Mouse (Mus musculus) midbrain, postnatal 0 days (tissue): ENCODE data around the gene Adam22. TPM values are rescaled to one million over a fixed set of nuclear protein-coding genes. Genes with fewer than 3 reads are reported as not detected.
A peak's percentile ranks its signal among the peaks of the same experiment; 100 is the strongest.

Source experiments
- ATAC-seq: fragments of 200-750 bp; cut with Nextera tagmentation; 2 replicates; pipeline ENCODE4 v1.8.0; 2017; ENCODE audit warnings: moderate number of reproducible peaks, mild to moderate bottlenecking, moderate TSS enrichment, moderate library complexity; ENCODE audit not compliant: low FRiP score
- DNase-seq: peaks from one replicate; pipeline ENCODE4 v3.0.0-alpha.2; 2015; ENCODE audit warnings: low spot score
- H3K27ac ChIP-seq: fragments of 300-500 bp; sonication (generic); 2 replicates; pipeline ENCODE4 v1.5.1; 2014; ENCODE audit warnings: low read depth, mild to moderate bottlenecking, low read length, mixed read lengths
- H3K27me3 ChIP-seq: fragments of 300-500 bp; sonication (generic); 2 replicates; pipeline ENCODE4 v1.6.1; 2014; ENCODE audit warnings: low read length, control low read depth, mixed read lengths; ENCODE audit not compliant: insufficient read depth
- H3K36me3 ChIP-seq: fragments of 300-500 bp; sonication (generic); 2 replicates; pipeline ENCODE4 v1.6.1; 2014; ENCODE audit warnings: low read length, control low read depth, mixed read lengths; ENCODE audit not compliant: insufficient read depth
- H3K4me1 ChIP-seq: fragments of 300-500 bp; sonication (generic); 2 replicates; pipeline ENCODE4 v1.6.1; 2014; ENCODE audit warnings: mild to moderate bottlenecking, control low read depth, antibody characterized with exemption, low read length, mixed read lengths; ENCODE audit not compliant: insufficient read depth
- H3K4me2 ChIP-seq: fragments of 300-500 bp; sonication (generic); 2 replicates; pipeline ENCODE4 v1.6.1; 2014; ENCODE audit warnings: low read depth, mild to moderate bottlenecking, low read length, mixed read lengths; ENCODE audit not compliant: poor library complexity, severe bottlenecking
- H3K4me3 ChIP-seq: fragments of 300-500 bp; sonication (generic); 2 replicates; pipeline ENCODE4 v1.5.1; 2014; ENCODE audit warnings: low read depth, mild to moderate bottlenecking, low read length, moderate library complexity
- H3K9ac ChIP-seq: fragments of 300-500 bp; sonication (generic); replicated peaks from 2 replicates; pipeline ENCODE4 v1.6.1; 2014; ENCODE audit warnings: mild to moderate bottlenecking, low read length, moderate library complexity, mixed read lengths; ENCODE audit not compliant: poor library complexity, severe bottlenecking
- H3K9me3 ChIP-seq: fragments of 300-500 bp; sonication (generic); 2 replicates; pipeline ENCODE4 v1.6.1; 2016; ENCODE audit warnings: low read length, control low read depth
- CTCF ChIP-seq: IDR thresholded peaks from 2 replicates; pipeline ENCODE4 v1.5.1; 2016; ENCODE audit warnings: antibody characterized with exemption, mild to moderate bottlenecking
- WGBS: fragments of 180-500 bp; shearing (Covaris S2); extraction: QIAGEN DNeasy Blood & Tissue Kit; methylation state at CpG from one replicate; pipeline ENCODE4 v1.1.7; 2014; 5-methylcytosine and 5-hydroxymethylcytosine counted together
- polyA plus RNA-seq: library from polyadenylated mRNA; unstranded; fragments of >200 nt; fragmentation: Nextera tagmentation; extraction: Ambion mirVana; gene quantifications from 2 replicates; pipeline ENCODE4 v1.2.1, GENCODE M21; 2015
- total RNA-seq: library from RNA; depleted of rRNA; stranded (reverse); fragments of >200 nt; gene quantifications from 2 replicates; pipeline ENCODE4 v1.2.3, GENCODE M21; 2014

The Adam22 gene
- total and polyA plus RNA-seq, 2 experiments from 2014 or later: 47.9 to 92.6 TPM

DNA sequence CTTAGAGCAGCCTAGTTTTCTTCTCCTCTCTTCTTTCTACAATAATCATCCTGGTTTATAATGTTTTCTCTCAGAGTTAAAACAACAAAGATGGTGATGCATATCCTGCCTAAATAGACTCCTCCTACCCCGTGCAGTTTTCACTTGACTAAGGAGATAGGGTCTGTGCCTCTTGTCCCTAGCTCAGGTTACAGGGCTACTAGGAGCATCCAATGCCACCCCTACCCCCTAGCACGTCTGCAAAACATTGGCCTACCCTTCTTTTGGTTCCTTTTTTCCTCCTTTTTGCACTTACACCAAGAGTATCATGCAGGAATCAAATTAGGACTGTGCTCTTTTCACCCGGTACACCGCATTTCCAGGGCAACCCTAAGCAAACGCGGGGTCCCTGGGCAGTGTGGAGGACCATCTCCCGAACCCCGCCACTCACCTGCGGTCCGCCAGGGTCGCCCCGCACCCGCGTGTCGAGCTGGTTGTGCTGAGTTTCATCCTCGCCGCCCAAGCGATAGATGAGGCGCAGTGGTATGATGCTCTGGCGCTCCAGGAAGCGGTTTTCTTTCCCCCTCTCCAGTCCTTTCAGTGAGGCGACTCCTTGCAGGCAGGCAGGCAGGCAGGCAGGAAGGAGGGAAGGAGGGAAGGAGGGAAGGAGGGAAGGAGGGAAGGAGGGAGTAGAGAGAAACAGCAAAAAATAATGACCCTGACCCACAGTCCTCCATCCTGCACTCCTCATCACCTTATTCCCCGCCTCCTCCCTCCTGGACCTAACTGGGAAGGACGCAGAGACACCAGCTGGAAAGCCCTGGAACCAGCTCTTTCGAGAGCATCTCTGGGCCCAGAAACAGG is 968 bp downstream of the Adam22 start:
- no peak for TF ChIP-seq CTCF
- H3K9ac ChIP-seq: peak overlapping the region; percentile 94
- 2% methylated on average over 24 of the region's 25 CpGs for WGBS

DNA sequence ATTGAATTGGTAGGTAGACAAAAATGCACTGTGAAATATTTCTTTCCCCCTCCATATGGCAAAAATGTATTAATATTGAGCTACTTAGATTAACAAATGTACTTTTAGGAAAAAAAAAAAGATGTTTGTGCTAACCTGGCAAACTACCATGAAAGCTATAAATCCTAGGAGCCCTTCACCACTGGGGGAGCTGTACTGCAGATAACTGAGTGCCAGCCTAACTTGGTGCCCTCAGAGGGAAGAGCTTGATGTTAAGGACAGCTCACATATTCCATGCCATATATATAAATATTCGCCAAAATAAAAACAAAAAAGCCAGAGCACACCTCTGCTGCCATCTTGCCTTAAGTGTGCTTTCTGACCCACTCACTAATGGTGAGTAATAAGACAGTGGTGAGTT is 5.6 kb downstream of the Adam22 start:
- Histone ChIP-seq H3K27me3 (no peaks in the 10 kb centered on the region), H3K9ac (no peak overlapping the region), H3K9me3 (no peaks in the 10 kb centered on the region), H3K4me3 (no peak overlapping the region), H3K36me3 (no peaks in the 10 kb centered on the region), H3K27ac (no peak overlapping the region), H3K4me1 (0 out of 2 replicates have a peak, but pooled peaks cover 3% of the 10 kb centered on the region), H3K4me2 (no peak overlapping the region)
- TF ChIP-seq CTCF: peak; percentile 72
- DNase-seq (peak; percentile 67), ATAC-seq (no peak)
- 67% methylated on average over 1 of the region's 1 CpGs for WGBS

More for the DNA sequence above, 968 bp downstream of the Adam22 start:
- DNase-seq: peak; percentile 53
- 0 out of 2 replicates have a peak, but pooled peaks cover 3% of the 10 kb centered on the region for H3K4me1 ChIP-seq
- H3K4me2 ChIP-seq: peak overlapping the region; percentile 73
- no peaks in the 10 kb centered on the region for H3K36me3 ChIP-seq
- no peaks in the 10 kb centered on the region for H3K9me3 ChIP-seq
- peak overlapping the region; percentile 86 for H3K27ac ChIP-seq
- ATAC-seq: peak; percentile 47
- peak overlapping the region; percentile 89 for H3K4me3 ChIP-seq
- H3K27me3 ChIP-seq: no peaks in the 10 kb centered on the region

DNA sequence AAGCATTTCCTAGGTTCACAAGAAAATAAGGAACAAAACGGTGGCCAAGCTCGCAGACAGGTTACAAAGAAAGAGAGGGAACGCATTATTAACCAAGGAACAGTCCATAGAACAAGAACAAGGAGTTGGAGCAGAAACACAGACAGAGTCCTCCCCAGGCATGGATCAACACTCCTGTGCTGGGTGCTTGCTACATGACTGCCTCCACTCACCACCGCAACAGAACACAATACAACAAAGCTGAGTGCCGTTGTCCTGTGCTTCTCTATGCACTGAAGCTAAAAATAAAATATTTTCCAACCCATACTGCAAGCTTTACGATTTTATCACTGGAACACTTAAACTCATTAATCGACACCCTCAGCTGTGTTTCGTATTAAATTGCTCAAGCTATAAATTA is 10.3 kb downstream of the Adam22 start:
- Histone ChIP-seq H3K4me1 (no peaks in the 10 kb centered on the region), H3K4me3 (no peak overlapping the region), H3K9me3 (no peaks in the 10 kb centered on the region), H3K9ac (no peak overlapping the region), H3K27ac (no peak overlapping the region), H3K36me3 (no peaks in the 10 kb centered on the region), H3K27me3 (no peaks in the 10 kb centered on the region), H3K4me2 (no peak overlapping the region)
- TF ChIP-seq CTCF: no peak
- WGBS: 76% methylated on average over 8 of the region's 8 CpGs
- ATAC-seq (no peak), DNase-seq (no peak)

DNA sequence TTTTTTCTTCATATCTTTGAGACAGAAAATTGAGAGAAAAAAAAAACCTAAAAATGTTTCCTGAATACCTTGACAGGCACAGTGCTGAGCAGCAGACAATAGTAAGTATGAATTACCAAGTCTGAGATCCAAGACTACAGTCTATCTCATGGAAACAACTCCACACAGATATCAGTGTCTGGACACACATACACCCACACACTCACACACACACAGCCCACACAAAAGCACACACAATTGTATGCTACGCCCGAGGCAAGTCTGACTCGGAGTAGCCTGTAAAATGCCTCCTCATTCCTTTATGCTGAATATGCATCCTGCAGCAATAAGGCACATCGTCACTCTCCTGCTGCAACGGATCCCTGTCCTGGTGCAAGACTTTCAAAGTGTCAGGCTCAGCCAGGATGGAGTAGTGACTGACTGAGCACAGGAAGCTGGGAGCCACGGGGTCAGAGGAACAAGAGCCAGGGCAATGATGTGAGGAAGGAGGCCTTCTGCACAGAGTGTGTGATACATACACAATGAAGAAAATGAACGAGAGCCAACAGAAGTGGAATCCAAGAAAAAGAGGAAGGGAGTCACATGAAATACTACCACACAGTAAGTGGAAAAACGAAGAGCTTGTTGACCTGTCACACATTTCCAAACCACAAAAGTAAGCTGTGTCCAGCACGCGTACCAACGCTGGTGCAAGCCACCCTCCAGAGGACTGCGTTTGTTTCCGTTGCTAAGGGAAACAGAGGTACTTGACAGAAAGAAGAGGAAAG is 10.9 kb downstream of the Adam22 start:
- WGBS: 46% methylated on average over 13 of the region's 13 CpGs
- Histone ChIP-seq H3K4me1 (no peaks in the 10 kb centered on the region), H3K9ac (no peak overlapping the region), H3K9me3 (no peaks in the 10 kb centered on the region), H3K36me3 (no peaks in the 10 kb centered on the region), H3K27ac (no peak overlapping the region), H3K4me3 (no peak overlapping the region), H3K4me2 (no peak overlapping the region), H3K27me3 (no peaks in the 10 kb centered on the region)
- ATAC-seq: no peak
- no peak for TF ChIP-seq CTCF
- DNase-seq: no peak

DNA sequence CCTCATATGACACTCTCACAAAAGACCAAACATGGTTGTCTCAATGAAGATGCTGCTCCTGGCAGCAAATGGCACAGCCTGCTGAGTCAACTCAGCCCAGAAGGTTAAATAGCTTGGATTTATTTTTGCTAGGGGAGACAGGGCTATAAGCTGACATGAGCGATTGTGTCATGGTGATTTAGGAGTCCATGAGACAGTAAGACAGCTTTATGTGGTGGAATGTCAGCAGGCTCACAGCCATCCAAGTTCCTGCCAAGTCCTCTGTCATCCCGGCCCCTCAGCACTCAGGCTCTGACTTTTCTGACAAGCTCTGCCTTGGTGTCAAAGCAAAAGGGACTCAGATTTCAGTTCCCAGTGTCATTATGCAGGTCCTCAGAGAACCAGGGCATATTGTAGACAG is 11.6 kb downstream of the Adam22 start:
- Histone ChIP-seq H3K27ac (no peak overlapping the region), H3K4me3 (no peak overlapping the region), H3K4me2 (no peak overlapping the region), H3K9ac (no peak overlapping the region), H3K27me3 (no peaks in the 10 kb centered on the region), H3K4me1 (no peaks in the 10 kb centered on the region), H3K36me3 (no peaks in the 10 kb centered on the region), H3K9me3 (no peaks in the 10 kb centered on the region)
- DNase-seq (peak; percentile 25), ATAC-seq (no peak)
- no peak for TF ChIP-seq CTCF
- 26% methylated on average over 2 of the region's 2 CpGs for WGBS

DNA sequence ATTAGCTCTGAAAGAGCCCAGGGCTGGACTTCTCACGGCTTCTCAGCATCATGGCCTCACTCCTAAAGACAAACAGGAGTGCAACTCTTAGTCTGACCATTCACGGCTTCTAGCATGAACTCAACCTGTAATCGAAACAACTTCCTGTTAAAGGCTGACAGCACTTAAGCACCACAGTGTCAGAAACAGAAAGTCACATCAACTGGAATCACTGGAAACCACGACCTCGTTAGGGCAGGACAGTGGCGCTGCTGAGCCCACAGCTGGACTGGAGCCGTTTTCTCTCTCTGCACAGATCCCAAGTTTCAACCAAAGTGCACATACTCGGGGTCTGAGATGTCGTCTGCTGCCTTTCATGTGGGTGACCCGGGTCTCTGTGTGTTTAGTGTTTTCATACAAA is 18.4 kb downstream of the Adam22 start:
- Histone ChIP-seq H3K9ac (no peak overlapping the region), H3K4me2 (no peak overlapping the region), H3K27me3 (no peaks in the 10 kb centered on the region), H3K27ac (no peak overlapping the region), H3K4me1 (no peaks in the 10 kb centered on the region), H3K36me3 (peaks cover 3% of the 10 kb centered on the region; the same call in 1 of the 2 replicates), H3K9me3 (no peaks in the 10 kb centered on the region), H3K4me3 (no peak overlapping the region)
- no peak for ATAC-seq
- 83% methylated on average over 10 of the region's 10 CpGs for WGBS
- no peak for DNase-seq
- TF ChIP-seq CTCF: no peak
